Mouse (Mus musculus): Measurements from ENCODE around the gene Celf6. TPM values are rescaled to one million over a fixed set of nuclear protein-coding genes. Genes with fewer than 3 reads are reported as not detected.

Celf6 gene
- total RNA-seq (2023): not detected in 4 replicates

GRCm38 (mm10) chr9:59577844-59578504, at the start of gene Celf6:
Gene Celf6, plus strand, starts transcription at chr9:59577917.

GRCm38 (mm10) chr9:59539441-59540137, 38.1 kb upstream of the Celf6 start, which contains the start of the genes Hexa and Tmem202:
Gene Hexa, plus strand, starts transcription at chr9:59539540.
Gene Tmem202, minus strand, starts transcription at chr9:59539847.

GRCm38 (mm10) chr9:59616622-59617306, 39.0 kb downstream of the Celf6 start, which contains the start of gene Parp6:
Gene Parp6, plus strand, starts transcription at chr9:59617284.

GRCm38 (mm10) chr9:59655958-59656634, 78.4 kb downstream of the Celf6 start, which contains the start of gene Pkm:
Gene Pkm, plus strand, starts transcription at chr9:59656368.

Other genes with a start within 250 kb of the Celf6 start
- gene Bbs4, start 224.4 kb upstream of the Celf6 start, total RNA-seq (2023): 4.7 to 8.6 TPM (median 6.3 TPM) in 4 replicates
- gene Arih1, start 91.3 kb upstream of the Celf6 start, total RNA-seq (2023): 149 to 170 TPM (median 156 TPM) in 4 replicates
- gene Hexa, start 38.4 kb upstream of the Celf6 start, total RNA-seq (2023): 56.7 to 62.4 TPM (median 59.7 TPM) in 4 replicates
- gene Tmem202, start 38.1 kb upstream of the Celf6 start, total RNA-seq (2023): 0.50 to 1.3 TPM (median 0.63 TPM) in 4 replicates
- gene Parp6, start 39.4 kb downstream of the Celf6 start, total RNA-seq (2023): 62.7 to 73.8 TPM (median 65.6 TPM) in 4 replicates
- 253 to 276 TPM (median 267 TPM) in 4 replicates for gene Pkm, start 78.5 kb downstream of the Celf6 start, total RNA-seq (2023)
- 0.16 to 0.39 TPM in 2 of 4 replicates, not detected in the others for gene Gramd2, start 102.2 kb downstream of the Celf6 start, total RNA-seq (2023)
- 1.1 to 4.5 TPM (median 2.4 TPM) in 4 replicates for gene Senp8, start 172.8 kb downstream of the Celf6 start, total RNA-seq (2023)
- 13.7 to 17.2 TPM (median 16.3 TPM) in 4 replicates for gene Myo9a, start 173.0 kb downstream of the Celf6 start, total RNA-seq (2023)

All from B cell, adult 62 days (primary cell).